Mouse (Mus musculus): ENCODE results near the gene Sp1.

The Sp1 gene

GRCm38 (mm10) chr15:102483136-102483535, 77.2 kb downstream of the Sp1 start:
- no peak for DNase-seq

DNA sequence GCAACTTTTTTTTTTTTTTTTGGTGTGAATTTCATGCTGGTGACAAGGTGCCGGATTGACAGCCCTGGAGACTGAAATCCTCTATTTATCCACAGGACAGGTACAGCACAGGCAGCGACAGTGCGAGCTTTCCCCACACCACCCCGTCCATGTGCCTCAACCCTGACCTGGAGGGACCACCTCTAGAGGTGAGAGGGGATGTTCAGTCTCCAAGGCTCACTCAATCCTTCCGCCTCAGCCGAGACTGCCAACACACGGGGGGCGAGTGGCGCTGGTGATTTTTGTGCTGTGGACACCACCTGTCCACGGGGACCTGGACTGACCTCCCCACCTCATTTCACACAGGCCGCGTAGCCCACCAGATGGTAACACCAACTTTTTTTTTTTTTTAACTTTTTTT, 79.9 kb downstream of the Sp1 start:
- no peak for DNase-seq

All from cerebellum, postnatal 14 days (tissue).